Mouse (Mus musculus) left cerebral cortex, adult 2 months (tissue): Measurements from ENCODE around the gene Npc1l1. TPM values are rescaled to one million over a fixed set of nuclear protein-coding genes. Genes with fewer than 3 reads are reported as not detected.

Experiments used
- DNase-seq, 2 experiments: peaks; one replicate each; pipeline ENCODE4 v3.0.0; 2021 to 2022; ENCODE audit warnings: low spot score in 2 of 2, mixed read lengths in 1 of 2; ENCODE audit errors: extremely low spot score in 1 of 2
- H3K27ac ChIP-seq: fragments of 200-600 bp; 2 replicates; pipeline ENCODE4 v1.8.1; 2022
- H3K4me3 ChIP-seq: fragments of 200-600 bp; 2 replicates; pipeline ENCODE4 v1.8.1; 2022
- CTCF ChIP-seq: fragments of 200-600 bp; IDR thresholded peaks from 2 replicates; pipeline ENCODE4 v1.8.1; 2022; ENCODE audit warnings: antibody characterized with exemption, mild to moderate bottlenecking, moderate library complexity
- intact Hi-C: fragments of 180-260 bp; cut with DNase I; formaldehyde crosslinking; loops from one replicate; pipeline ENCODE4 v1.15.1; 2025
- total RNA-seq, 2 experiments: library from RNA; stranded (reverse); gene quantifications; 2 replicates each; pipeline ENCODE4 v1.2.3; 2021

Npc1l1 gene
- total RNA-seq, 2 experiments from 2014 or later, result 0.77 to 1.0 TPM

- DNase-seq, result peak; percentile 87 to 88
- Histone ChIP-seq H3K27ac (peak within 1 kb of the TSS; percentile 100), H3K4me3 (peak within 1 kb of the TSS; percentile 99)
- no peak for TF ChIP-seq CTCF
- intact Hi-C loops, result loop anchor here (2.0 kb wide), 1 partner anchor 67 kb away; the partner anchor contains the start of gene Ddx56
These were observed 29.8 kb downstream of the Npc1l1 start, which contains the start of gene Nudcd3 for GRCm38 (mm10) chr11:6200087-6200569. Gene Nudcd3, minus strand, starts transcription at chr11:6200415.

GRCm38 (mm10) chr11:6199410-6200086 lies 30.4 kb downstream of the Npc1l1 start, which contains the start of gene A730071L15Rik:
Gene A730071L15Rik, plus strand, starts transcription at chr11:6200029.
- no peak for TF ChIP-seq CTCF
- DNase-seq, result no peak
- intact Hi-C loops, result loop anchor here (2.0 kb wide), 1 partner anchor 67 kb away; the partner anchor contains the start of gene Ddx56
- Histone ChIP-seq H3K27ac (peak within 1 kb of the TSS; percentile 100), H3K4me3 (peak within 1 kb of the TSS; percentile 99)

- no peak for TF ChIP-seq CTCF
- DNase-seq, result no peak
- intact Hi-C loops, result no loop called here
- Histone ChIP-seq H3K4me3 (peak overlapping the region; percentile 99), H3K27ac (no peak overlapping the region)
These were observed 31.5 kb downstream of the Npc1l1 start for GRCm38 (mm10) chr11:6198449-6198848.

GRCm38 (mm10) chr11:6196780-6197179 lies 33.2 kb downstream of the Npc1l1 start:
- DNase-seq, result no peak
- no peak overlapping the region for H3K27ac ChIP-seq
- TF ChIP-seq CTCF, result no peak; the same call in 1 of the 2 replicates
- intact Hi-C loops, result no loop called here
- H3K4me3 ChIP-seq, result no peak overlapping the region

- peak; percentile 90 to 93 for DNase-seq
- Histone ChIP-seq H3K4me3 (no peak overlapping the region), H3K27ac (peak overlapping the region; percentile 51)
- intact Hi-C loops, result loop anchor here (1.0 kb wide), 2 partner anchors 192 to 197 kb away; no protein-coding TSS in a partner anchor
- TF ChIP-seq CTCF, result peak; percentile 99
These were observed 42.1 kb downstream of the Npc1l1 start for GRCm38 (mm10) chr11:6187878-6188277.

DNA sequence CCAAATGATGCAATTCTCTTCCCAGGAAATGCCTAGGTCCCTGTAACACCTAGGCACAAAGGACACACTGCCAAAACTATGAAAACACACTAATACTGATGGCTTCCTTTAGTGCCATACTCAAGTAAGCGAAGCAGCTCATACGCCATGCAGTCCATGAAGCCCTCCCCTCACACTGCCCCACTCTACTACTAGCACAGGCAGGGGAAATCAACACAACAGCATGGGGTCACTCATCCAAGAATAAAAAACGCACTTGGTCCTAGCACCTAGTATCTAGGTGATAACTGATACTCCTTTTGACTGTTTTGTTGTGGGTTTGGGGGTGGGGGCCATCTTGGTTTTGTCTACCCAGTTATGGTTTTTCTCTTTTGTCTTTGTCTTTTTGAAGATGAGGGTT lies 42.5 kb downstream of the Npc1l1 start:
- Histone ChIP-seq H3K4me3 (no peak overlapping the region), H3K27ac (peak overlapping the region; percentile 51)
- no peak for DNase-seq
- no peak for TF ChIP-seq CTCF
- intact Hi-C loops, result no loop called here

- no peak for TF ChIP-seq CTCF
- no peak overlapping the region for H3K4me3 ChIP-seq
- peak overlapping the region; percentile 40 for H3K27ac ChIP-seq
- intact Hi-C loops, result no loop called here
- DNase-seq, result no peak
These were observed 45.6 kb downstream of the Npc1l1 start for GRCm38 (mm10) chr11:6184202-6184935.

- H3K4me3 ChIP-seq, result no peak overlapping the region
- DNase-seq, result no peak
- H3K27ac ChIP-seq, result no peak overlapping the region
- intact Hi-C loops, result no loop called here
- TF ChIP-seq CTCF, result no peak
These were observed 46.7 kb downstream of the Npc1l1 start for GRCm38 (mm10) chr11:6183246-6183645.

- intact Hi-C loops, result no loop called here
- no peak for DNase-seq
- TF ChIP-seq CTCF, result no peak
- no peak overlapping the region for H3K4me3 ChIP-seq
- H3K27ac ChIP-seq, result no peak overlapping the region
These were observed 49.0 kb downstream of the Npc1l1 start for GRCm38 (mm10) chr11:6180811-6181399.

- peak in 1 of 2 experiments; percentile 39 for DNase-seq
- intact Hi-C loops, result loop anchor here (2.0 kb wide), 1 partner anchor 114 kb away; no protein-coding TSS in a partner anchor
- no peak overlapping the region for H3K4me3 ChIP-seq
- H3K27ac ChIP-seq, result peak overlapping the region; percentile 77
- no peak; the same call in 1 of the 2 replicates for TF ChIP-seq CTCF
These were observed 50.7 kb downstream of the Npc1l1 start for GRCm38 (mm10) chr11:6179194-6179593.

DNA sequence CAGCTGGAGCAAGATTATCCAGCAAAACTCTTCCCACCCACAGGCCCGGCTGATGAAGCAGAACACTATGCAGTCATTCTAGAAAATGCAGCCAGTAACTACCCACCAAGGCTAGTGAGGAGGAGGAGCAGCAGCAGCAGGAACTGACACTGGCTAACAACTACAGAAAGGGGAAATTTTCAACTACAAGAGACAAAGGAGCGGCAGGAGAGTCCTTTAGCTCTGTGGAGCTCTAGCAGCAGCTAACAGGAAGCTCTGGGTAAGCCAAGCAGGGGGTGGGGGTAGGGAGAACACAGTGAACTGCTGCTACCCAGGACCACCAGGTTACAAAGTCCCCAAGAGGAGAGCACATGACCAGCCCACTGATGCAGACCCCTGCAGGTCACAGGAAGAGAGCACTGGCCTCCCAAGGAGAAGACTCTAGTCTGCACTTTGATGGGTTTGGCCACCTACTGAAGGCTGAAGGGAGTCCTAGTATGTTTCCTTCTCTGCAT lies 51.2 kb downstream of the Npc1l1 start:
- Histone ChIP-seq H3K27ac (peak overlapping the region; percentile 77), H3K4me3 (no peak overlapping the region)
- intact Hi-C loops, result loop anchor here (2.0 kb wide), 1 partner anchor 114 kb away; no protein-coding TSS in a partner anchor
- peak; percentile 39 to 49 for DNase-seq
- no peak; the same call in 1 of the 2 replicates for TF ChIP-seq CTCF
